Mouse (Mus musculus) CD4-positive naive resting alpha-beta T cell, adult 57 days (primary cell): Measurements from ENCODE around the gene Cntrob. TPM values are rescaled to one million over a fixed set of nuclear protein-coding genes. Genes with fewer than 3 reads are reported as not detected.

ENCODE experiments used
- total RNA-seq: library from RNA; stranded (reverse); gene quantifications from one replicate; pipeline ENCODE4 v1.2.4, GENCODE M21; 2023

Gene Cntrob
- total RNA-seq: 11.5 TPM

DNA sequence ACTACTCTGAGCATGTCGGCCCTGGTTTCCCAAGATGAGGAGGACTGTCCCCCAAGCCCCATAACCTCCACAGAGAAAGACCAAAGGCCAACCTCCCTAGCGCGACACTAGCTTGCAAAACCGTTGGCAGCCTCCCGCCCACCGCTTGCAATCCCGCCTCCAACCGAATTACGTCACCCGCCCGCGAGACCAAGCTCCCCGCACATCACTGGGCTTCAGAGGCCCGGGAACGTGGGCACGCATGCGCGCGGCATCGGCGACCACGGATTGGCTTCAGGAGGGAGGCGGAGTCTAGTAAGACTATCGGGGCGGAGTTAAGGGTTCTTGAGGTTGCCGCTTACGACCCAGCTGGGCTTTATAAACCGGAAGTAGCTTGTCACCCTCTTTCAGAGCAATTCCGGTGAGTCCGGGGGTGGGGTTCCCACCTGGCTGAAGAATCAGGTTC is at the start of gene Cntrob, which contains the start of gene Trappc1:
Gene Cntrob (minus strand): TSS at position 109 of the 445 bp plus-strand sequence.
Gene Trappc1 (plus strand): TSS at position 314 of the 445 bp plus-strand sequence.

DNA sequence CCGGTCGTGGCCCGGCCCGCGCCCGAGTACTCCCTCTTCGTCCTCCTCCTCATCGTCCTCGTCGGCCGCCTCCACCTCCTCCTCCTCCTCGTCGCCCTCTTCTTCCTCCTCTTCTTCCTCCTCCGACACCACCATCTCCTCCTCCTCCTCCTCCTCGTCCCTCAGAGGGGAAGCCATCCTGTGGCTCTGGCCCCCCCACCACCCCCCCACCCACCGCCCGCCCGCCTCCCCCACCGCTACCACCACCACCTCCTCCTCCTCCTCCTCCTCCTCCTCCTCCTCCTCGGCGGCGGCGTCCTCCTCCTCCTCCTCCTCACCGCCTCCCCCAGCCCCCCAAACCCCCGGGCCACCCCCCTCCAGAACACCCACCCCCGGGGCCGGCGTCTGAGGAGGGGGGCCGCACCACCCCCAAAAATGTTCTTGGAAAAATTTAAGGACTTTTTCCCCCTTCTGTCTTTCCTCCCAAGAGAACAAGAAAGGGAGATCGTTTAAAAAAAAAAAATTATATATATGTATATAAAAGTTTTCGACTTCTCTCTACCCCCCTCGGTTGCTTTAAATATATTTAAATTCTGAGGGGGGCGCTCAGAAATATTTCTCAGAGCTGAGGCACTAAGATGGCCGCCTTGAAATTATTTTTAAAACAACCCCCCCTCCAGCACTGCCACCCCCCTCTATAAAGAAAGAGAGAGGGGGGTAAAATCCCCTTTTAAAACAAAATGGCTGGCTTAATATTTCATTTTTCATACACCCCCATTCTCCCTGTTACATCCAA is 45.8 kb upstream of the Cntrob start, which contains the start of gene Chd3:
Gene Chd3 (minus strand): TSS at position 192 of the 775 bp plus-strand sequence.

DNA sequence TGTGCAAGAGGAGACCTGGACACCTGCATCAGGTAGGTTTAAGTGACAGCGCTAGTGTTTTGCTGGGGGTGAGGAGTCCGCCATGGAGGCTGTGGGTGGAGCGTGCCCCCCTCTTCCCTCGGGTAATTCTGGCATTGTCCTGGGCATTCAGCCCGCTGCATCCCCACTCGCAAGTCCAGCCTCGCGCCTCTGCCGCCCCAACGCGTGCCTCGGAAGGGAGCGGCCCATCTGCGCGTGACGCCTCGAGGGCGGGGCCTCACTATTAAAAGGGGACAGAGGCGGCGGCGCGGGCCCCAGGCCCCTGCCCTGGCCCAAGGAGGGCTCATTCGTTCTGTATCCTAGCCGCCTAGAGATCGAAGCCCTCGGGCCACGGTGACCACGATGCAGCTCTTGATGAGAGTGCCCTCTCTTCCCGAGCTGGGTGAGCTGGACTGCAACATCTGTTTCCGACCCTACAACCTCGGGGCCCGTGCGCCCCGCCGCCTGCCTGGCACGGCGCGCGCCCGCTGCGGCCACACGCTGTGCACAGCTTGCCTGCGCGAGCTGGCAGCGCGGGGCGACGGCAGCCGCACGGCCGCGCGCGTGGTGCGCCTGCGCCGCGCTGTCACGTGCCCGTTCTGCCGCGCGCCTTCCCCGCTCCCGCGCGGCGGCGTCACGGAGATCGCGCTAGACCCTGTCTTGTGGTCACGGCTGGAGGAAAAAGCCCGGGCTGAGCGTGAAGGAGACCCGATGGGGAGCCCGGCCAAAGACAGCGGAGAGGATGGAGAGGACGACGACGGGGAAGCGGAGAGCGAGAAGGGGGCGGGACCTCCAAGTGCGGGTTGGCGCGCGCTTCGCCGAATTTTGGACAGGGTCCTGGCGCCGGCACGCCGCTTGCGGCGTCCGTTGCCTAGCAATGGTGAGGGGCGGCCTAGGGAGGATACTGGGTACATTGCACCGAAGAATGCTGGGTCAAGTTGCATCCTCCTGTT is 16.9 kb upstream of the Cntrob start, which contains the start of gene Rnf227:
Gene Rnf227 (plus strand): TSS at position 301 of the 971 bp plus-strand sequence.

DNA sequence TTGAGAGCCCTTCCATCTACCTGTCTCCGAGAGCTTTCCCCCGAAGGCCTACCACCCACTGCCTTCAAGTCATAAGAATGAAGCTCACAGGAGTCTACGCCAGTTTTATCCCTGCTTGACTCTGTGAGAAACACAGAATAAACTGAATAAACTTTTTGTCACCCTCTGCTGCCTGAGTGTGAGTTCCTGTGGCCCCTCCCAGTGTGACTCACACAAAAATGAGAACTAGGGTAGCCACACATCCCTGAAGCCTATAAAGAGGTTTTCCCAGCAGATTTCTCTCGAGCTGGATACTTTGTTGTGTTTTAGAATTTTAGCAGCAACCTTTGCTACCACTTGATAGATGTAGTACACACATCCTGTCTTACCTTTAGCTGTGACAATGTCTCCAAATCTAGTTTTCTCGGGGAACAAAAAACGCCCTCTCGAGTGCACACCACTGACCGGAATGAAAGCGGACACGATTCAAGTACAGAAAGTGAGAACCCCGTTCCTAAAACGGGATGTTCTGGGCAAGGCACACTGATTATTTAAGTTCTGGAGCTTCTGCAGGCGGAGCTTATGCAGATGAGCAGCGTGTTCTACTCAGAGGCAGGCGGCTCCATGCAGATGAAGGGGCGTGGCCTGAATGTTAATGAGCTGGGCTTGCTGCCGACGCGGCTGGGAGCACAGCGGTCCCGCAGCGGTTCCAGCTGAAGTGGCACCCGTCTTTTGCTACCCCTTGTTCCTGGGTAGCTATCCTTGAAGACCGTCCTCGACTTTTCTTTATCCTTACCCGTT is 2.2 kb upstream of the Cntrob start, which contains the start of gene Kcnab3:
Gene Kcnab3 (plus strand): TSS at position 631 of the 780 bp plus-strand sequence.

Other genes with a start within 250 kb of the Cntrob start
- gene Vamp2, start 235.3 kb downstream of the Cntrob start, total RNA-seq: 306 TPM
- gene Per1, start 228.6 kb downstream of the Cntrob start, total RNA-seq: 568 TPM
- not detected for gene Hes7, start 203.4 kb downstream of the Cntrob start, total RNA-seq
- not detected for gene 9130213A22Rik, start 201.2 kb downstream of the Cntrob start, total RNA-seq
- 0.53 TPM for gene Aloxe3, start 197.9 kb downstream of the Cntrob start, total RNA-seq
- gene Alox12b, start 166.8 kb downstream of the Cntrob start, total RNA-seq: not detected
- 0.89 TPM for gene Alox8, start 125.9 kb downstream of the Cntrob start, total RNA-seq
- not detected for gene Gucy2e, start 86.7 kb downstream of the Cntrob start, total RNA-seq
- 20.6 TPM for gene Trappc1, start 205 bp upstream of the Cntrob start, total RNA-seq
- 2.5 TPM for gene Kcnab3, start 2.5 kb upstream of the Cntrob start, total RNA-seq
- gene Rnf227, start 16.7 kb upstream of the Cntrob start, total RNA-seq: 2.2 TPM
- 771 TPM for gene Chd3, start 45.6 kb upstream of the Cntrob start, total RNA-seq
- 42.7 TPM for gene Naa38, start 71.7 kb upstream of the Cntrob start, total RNA-seq
- 39.3 TPM for gene Cyb5d1, start 71.9 kb upstream of the Cntrob start, total RNA-seq
- 5.5 TPM for gene Tmem88, start 74.5 kb upstream of the Cntrob start, total RNA-seq
- 209 TPM for gene Kdm6b, start 89.9 kb upstream of the Cntrob start, total RNA-seq
- gene Dnah2, start 225.3 kb upstream of the Cntrob start, total RNA-seq: 0.15 TPM
- 0.53 TPM for gene Efnb3, start 236.4 kb upstream of the Cntrob start, total RNA-seq